Mouse (Mus musculus) MEL (cell line): ENCODE results near the gene Npw. TPM values are rescaled to one million over a fixed set of nuclear protein-coding genes. Genes with fewer than 3 reads are reported as not detected.

Source experiments
- DNase-seq: peaks from one replicate; pipeline ENCODE4 v3.0.0; 2011; ENCODE audit warnings: low read depth, low spot score
- H3K27ac ChIP-seq: 2 replicates; pipeline ENCODE4 v1.5.1; 2012; ENCODE audit warnings: low read depth, mild to moderate bottlenecking, control low read depth, low read length, moderate library complexity; ENCODE audit not compliant: control insufficient read depth
- H3K27me3 ChIP-seq, 2 experiments: fragments of 150-350 bp in 1 of 2; sonication (generic) in 1 of 2; 2 replicates each; pipeline ENCODE4 v1.6.1; 2012; ENCODE audit warnings: low read length in 2 of 2, mild to moderate bottlenecking in 2 of 2, improper control_type of control experiment in 1 of 2, moderate library complexity in 1 of 2; ENCODE audit not compliant: insufficient read depth in 2 of 2, control insufficient read depth in 1 of 2
- H3K36me3 ChIP-seq, 2 experiments: 2 replicates each; pipeline ENCODE4 v1.6.1; 2012 to 2014; ENCODE audit warnings: low read length in 2 of 2, improper control_type of control experiment in 1 of 2, inconsistent platforms in 1 of 2, mild to moderate bottlenecking in 1 of 2; ENCODE audit not compliant: insufficient read depth in 2 of 2, control insufficient read depth in 1 of 2
- H3K4me1 ChIP-seq, 2 experiments: fragments of 150-350 bp in 1 of 2; sonication (generic) in 1 of 2; 2 replicates each; pipeline ENCODE4 v1.6.1; 2012; ENCODE audit warnings: low read length in 2 of 2, improper control_type of control experiment in 1 of 2, mild to moderate bottlenecking in 1 of 2; ENCODE audit not compliant: insufficient read depth in 2 of 2, control insufficient read depth in 1 of 2
- H3K4me3 ChIP-seq, 2 experiments: fragments of 150-350 bp in 1 of 2; sonication (generic) in 1 of 2; 2 replicates each; pipeline ENCODE4 v1.5.1; 2012; ENCODE audit warnings: low read depth in 2 of 2, low read length in 2 of 2, mild to moderate bottlenecking in 2 of 2, moderate library complexity in 2 of 2, control low read depth in 1 of 2, improper control_type of control experiment in 1 of 2; ENCODE audit not compliant: control insufficient read depth in 1 of 2, insufficient read depth in 1 of 2
- H3K79me2 ChIP-seq: 2 replicates; pipeline ENCODE4 v1.6.1; 2012; ENCODE audit warnings: mild to moderate bottlenecking, low read length, moderate library complexity; ENCODE audit not compliant: control insufficient read depth, poor library complexity, insufficient read depth
- H3K9ac ChIP-seq: 2 replicates; pipeline ENCODE4 v1.6.1; 2012; ENCODE audit warnings: low read depth, mild to moderate bottlenecking, control low read depth, low read length, moderate library complexity; ENCODE audit not compliant: control insufficient read depth, poor library complexity, severe bottlenecking
- H3K9me3 ChIP-seq: fragments of 150-350 bp; sonication (generic); replicated peaks from 2 replicates; pipeline ENCODE4 v1.6.1; 2012; ENCODE audit warnings: mild to moderate bottlenecking, low read length, improper control_type of control experiment, moderate library complexity; ENCODE audit not compliant: insufficient read depth
- CHD2 ChIP-seq: IDR thresholded peaks from 2 replicates; pipeline ENCODE4 v1.6.1; 2011; ENCODE audit warnings: low read length, improper control_type of control experiment
- E2F4 ChIP-seq: IDR thresholded peaks from 2 replicates; pipeline ENCODE4 v1.6.1; 2011; ENCODE audit warnings: low read depth, low read length, improper control_type of control experiment, borderline replicate concordance
- ELF1 ChIP-seq: IDR thresholded peaks from 2 replicates; pipeline ENCODE4 v1.6.1; 2014; ENCODE audit warnings: low read depth, mild to moderate bottlenecking, inconsistent platforms, low read length, improper control_type of control experiment, moderate library complexity
- EP300 ChIP-seq, 2 experiments: IDR thresholded peaks; 2 replicates each; pipeline ENCODE4 v1.6.1; 2011; ENCODE audit warnings: improper control_type of control experiment in 2 of 2, low read length in 2 of 2, low read depth in 1 of 2, mild to moderate bottlenecking in 1 of 2
- GATA1 ChIP-seq: IDR thresholded peaks from 2 replicates; pipeline ENCODE4 v1.6.1; 2011; ENCODE audit warnings: low read depth, low read length, improper control_type of control experiment
- MAFK ChIP-seq: IDR thresholded peaks from 2 replicates; pipeline ENCODE4 v1.6.1; 2011; ENCODE audit warnings: low read depth, mild to moderate bottlenecking, low read length, improper control_type of control experiment, borderline replicate concordance
- MEF2A ChIP-seq: IDR thresholded peaks from 2 replicates; pipeline ENCODE4 v1.6.1; 2014; ENCODE audit warnings: low read depth, mild to moderate bottlenecking, inconsistent platforms, low read length, improper control_type of control experiment; ENCODE audit not compliant: poor library complexity, insufficient replicate concordance, severe bottlenecking; ENCODE audit errors: extremely low read depth
- MXI1 ChIP-seq: IDR thresholded peaks from 2 replicates; pipeline ENCODE4 v1.6.1; 2011; ENCODE audit warnings: mild to moderate bottlenecking, low read depth, low read length, improper control_type of control experiment
- MYB ChIP-seq: IDR thresholded peaks from 2 replicates; pipeline ENCODE4 v1.6.1; 2011; ENCODE audit warnings: mild to moderate bottlenecking, low read depth, low read length, improper control_type of control experiment
- NELFE ChIP-seq: IDR thresholded peaks from 2 replicates; pipeline ENCODE4 v1.6.1; 2011; ENCODE audit warnings: low read depth, low read length, improper control_type of control experiment
- NRF1 ChIP-seq: IDR thresholded peaks from 2 replicates; pipeline ENCODE4 v1.6.1; 2014; ENCODE audit warnings: low read depth, mild to moderate bottlenecking, inconsistent platforms, low read length, improper control_type of control experiment, moderate library complexity; ENCODE audit not compliant: poor library complexity, insufficient read depth, severe bottlenecking
- POLR2A ChIP-seq, 2 experiments: IDR thresholded peaks; 2 replicates each; pipeline ENCODE4 v1.6.1; 2011 to 2012; ENCODE audit warnings: low read length in 2 of 2, mild to moderate bottlenecking in 2 of 2, control low read depth in 1 of 2, improper control_type of control experiment in 1 of 2, low read depth in 1 of 2, moderate library complexity in 1 of 2; ENCODE audit not compliant: control insufficient read depth in 1 of 2, insufficient read depth in 1 of 2, poor library complexity in 1 of 2
- POLR2AphosphoS2 ChIP-seq: IDR thresholded peaks from 2 replicates; pipeline ENCODE4 v1.6.1; 2011; ENCODE audit warnings: low read length, improper control_type of control experiment
- SIN3A ChIP-seq: IDR thresholded peaks from 2 replicates; pipeline ENCODE4 v1.6.1; 2012; ENCODE audit warnings: low read length, improper control_type of control experiment, inconsistent platforms
- SMC3 ChIP-seq: IDR thresholded peaks from 2 replicates; pipeline ENCODE4 v1.6.1; 2011; ENCODE audit warnings: low read depth, low read length, improper control_type of control experiment
- TAL1 ChIP-seq: IDR thresholded peaks from 2 replicates; pipeline ENCODE4 v1.6.1; 2012; ENCODE audit warnings: mild to moderate bottlenecking, inconsistent platforms, low read length, moderate library complexity, mixed read lengths
- TBP ChIP-seq: IDR thresholded peaks from 2 replicates; pipeline ENCODE4 v1.8.0; 2011; ENCODE audit warnings: low read depth, low read length, improper control_type of control experiment
- ZKSCAN1 ChIP-seq: IDR thresholded peaks from 2 replicates; pipeline ENCODE4 v1.6.1; 2012; ENCODE audit warnings: low read depth, mild to moderate bottlenecking, inconsistent platforms, low read length, improper control_type of control experiment, moderate library complexity
- ZMIZ1 ChIP-seq: IDR thresholded peaks from 2 replicates; pipeline ENCODE4 v1.6.1; 2012; ENCODE audit warnings: low read depth, mild to moderate bottlenecking, inconsistent platforms, low read length, improper control_type of control experiment, moderate library complexity
- ZNF384 ChIP-seq: IDR thresholded peaks from 2 replicates; pipeline ENCODE4 v1.6.1; 2012; ENCODE audit warnings: low read depth, mild to moderate bottlenecking, inconsistent platforms, low read length, improper control_type of control experiment
- polyA plus RNA-seq, 2 experiments: library from polyadenylated mRNA; stranded (reverse) in 1 of 2; unstranded in 1 of 2; fragments of >175 nt in 1 of 2; fragments of >200 nt in 1 of 2; gene quantifications; 2 replicates each; pipeline versions ENCODE4 v1.2.1 to v1.2.4; 2012; ENCODE audit warnings: low replicate concordance in 2 of 2, low read depth in 1 of 2; ENCODE audit not compliant: insufficient read length in 2 of 2, insufficient read depth in 1 of 2, missing spikeins in 1 of 2
- total RNA-seq: library from RNA; depleted of rRNA; stranded (reverse); fragments of 300-350 nt; gene quantifications from 2 replicates; pipeline ENCODE4 v1.2.3, GENCODE M21; 2012

Npw gene
- total and polyA plus RNA-seq, 3 experiments, result not detected

DNA sequence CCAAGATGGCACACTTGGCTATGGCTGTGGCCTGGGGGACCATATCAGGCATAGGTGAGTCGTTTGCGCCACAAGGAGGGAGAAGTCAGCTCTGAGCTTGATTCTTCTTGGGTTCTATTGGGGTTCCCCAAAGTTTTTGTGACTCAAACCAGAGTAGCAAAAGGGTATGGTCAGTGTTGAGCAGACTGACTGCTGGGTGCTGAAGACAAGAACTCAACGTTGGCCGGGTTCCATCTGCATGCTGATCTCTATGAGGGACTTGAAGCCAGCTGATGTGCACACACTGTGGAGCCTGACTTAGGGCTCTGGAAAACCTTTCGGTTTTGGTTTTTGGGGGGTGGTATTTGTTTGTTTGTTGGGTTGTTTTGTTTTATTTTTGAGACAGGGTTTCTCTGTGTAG is 22.6 kb downstream of the Npw start:
- H3K9me3 ChIP-seq, result no peaks in the 10 kb centered on the region
- peaks cover 8% of the 10 kb centered on the region for H3K79me2 ChIP-seq
- no peak overlapping the region for H3K4me3 ChIP-seq
- H3K27ac ChIP-seq, result no peak overlapping the region
- H3K27me3 ChIP-seq, result no peaks in the 10 kb centered on the region
- TF ChIP-seq POLR2AphosphoS2, result no peak
- TF ChIP-seq ZMIZ1, result no peak
- TF ChIP-seq TBP, result no peak
- TF ChIP-seq SMC3, result no peak
- TF ChIP-seq E2F4, result no peak
- TF ChIP-seq TAL1, result no peak
- no peak for TF ChIP-seq MAFK
- TF ChIP-seq GATA1, result no peak
- TF ChIP-seq MYB, result no peak
- no peak for TF ChIP-seq NELFE
- no peak for DNase-seq
- peaks cover 0 to 5% of the 10 kb centered on the region in 2 experiments; a peak in 2 of 4 replicates for H3K36me3 ChIP-seq
- no peak overlapping the region for H3K9ac ChIP-seq
- H3K4me1 ChIP-seq, result peaks cover 9 to 11% of the 10 kb centered on the region in 2 experiments

- Histone ChIP-seq H3K9me3 (no peaks in the 10 kb centered on the region), H3K27ac (no peak overlapping the region), H3K4me3 (no peak overlapping the region), H3K27me3 (no peaks in the 10 kb centered on the region), H3K36me3 (peaks cover 0 to 5% of the 10 kb centered on the region in 2 experiments; a peak in 2 of 4 replicates), H3K9ac (no peak overlapping the region), H3K79me2 (peaks cover 8% of the 10 kb centered on the region), H3K4me1 (peaks cover 9 to 11% of the 10 kb centered on the region in 2 experiments)
- 0 out of 2 replicates have a peak, but pooled peaks have one; percentile 15 for TF ChIP-seq MEF2A
- TF ChIP-seq TBP, result no peak
- no peak for DNase-seq
Measured at GRCm38 (mm10) chr17:24635024-24635423, 23.2 kb downstream of the Npw start.

DNA sequence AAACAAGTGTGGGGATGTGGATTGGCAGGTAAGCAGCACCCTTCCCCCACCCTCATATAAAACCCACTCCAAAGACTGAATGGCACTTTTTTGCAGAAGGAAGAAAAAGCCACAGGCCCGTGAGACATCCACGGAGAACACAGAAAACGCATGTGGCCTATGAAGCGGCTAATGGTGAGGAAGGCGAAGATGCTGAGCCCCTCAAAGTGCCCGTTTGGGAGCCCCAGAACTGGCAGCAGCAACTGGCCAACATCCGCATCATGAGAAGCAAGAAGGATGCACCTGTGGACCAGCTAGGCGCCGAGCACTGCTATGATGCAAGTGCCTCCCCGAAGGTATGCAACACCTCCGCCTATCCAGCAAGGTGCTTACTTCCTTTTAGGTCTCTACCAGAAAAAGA is 24.4 kb downstream of the Npw start:
- Histone ChIP-seq H3K9ac (no peak overlapping the region), H3K27me3 (no peaks in the 10 kb centered on the region), H3K9me3 (no peaks in the 10 kb centered on the region), H3K4me1 (peaks cover 9 to 11% of the 10 kb centered on the region in 2 experiments), H3K4me3 (peak overlapping the region in 1 of 2 experiments; percentile 70; a peak in 1 of 4 replicates), H3K27ac (no peak overlapping the region), H3K79me2 (peaks cover 8% of the 10 kb centered on the region), H3K36me3 (peaks cover 0 to 5% of the 10 kb centered on the region in 2 experiments; a peak in 2 of 4 replicates)
- TF ChIP-seq CHD2 (no peak), MXI1 (no peak), EP300 (IDR thresholded peaks at IDR 0.05; ENCODE audit: low read depth in 1 of 2, low read length in 2 of 2) (no peak), SIN3A (no peak), NELFE (no peak), NRF1 (no peak), ZNF384 (no peak), POLR2A (IDR thresholded peaks at IDR 0.05; ENCODE audit: control insufficient read depth in 1 of 2, insufficient read depth in 1 of 2, low read depth in 1 of 2, low read length in 2 of 2, poor library complexity in 1 of 2) (no peak), ELF1 (no peak), ZKSCAN1 (no peak), TBP (no peak)
- no peak for DNase-seq
